Mouse (Mus musculus): ENCODE data around the gene Zbed3.

DNA sequence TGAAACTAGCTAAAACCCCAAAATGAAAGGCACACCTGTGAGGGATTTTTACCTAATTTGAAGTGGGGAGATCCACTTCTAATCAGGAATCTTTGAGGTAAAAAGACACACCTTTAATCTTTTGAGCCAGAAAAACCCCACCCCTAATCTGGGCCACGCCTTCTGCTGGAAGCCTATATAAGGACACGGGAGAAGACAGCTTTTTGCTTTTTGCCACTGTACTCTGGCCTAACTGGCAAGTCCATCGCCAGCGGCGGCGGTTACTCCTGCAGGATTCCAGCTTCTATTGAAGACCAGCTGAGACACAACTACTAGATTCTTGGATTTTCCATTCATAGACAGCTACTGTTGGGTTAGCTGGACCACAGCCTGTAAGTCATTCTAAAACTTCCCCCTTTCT is at the start of gene Zbed3:
- TF ChIP-seq POLR2A (IDR thresholded peaks at IDR 0.05; ENCODE audit: borderline replicate concordance, extremely low read depth, insufficient read depth, insufficient read length, poor library complexity, severe bottlenecking) (no peak), CTCF (IDR thresholded peaks at IDR 0.05; ENCODE audit: borderline replicate concordance, extremely low read depth, insufficient read depth, insufficient read length) (no peak)

Measured in brain, embryonic 14.5 days (tissue).